Mouse (Mus musculus): ENCODE measurements around the gene Rcl1. TPM values are rescaled to one million over a fixed set of nuclear protein-coding genes. Genes with fewer than 3 reads are reported as not detected.

Gene Rcl1
- total and polyA plus RNA-seq, 2 experiments from 2014 or later = 16.0 to 33.3 TPM

DNA sequence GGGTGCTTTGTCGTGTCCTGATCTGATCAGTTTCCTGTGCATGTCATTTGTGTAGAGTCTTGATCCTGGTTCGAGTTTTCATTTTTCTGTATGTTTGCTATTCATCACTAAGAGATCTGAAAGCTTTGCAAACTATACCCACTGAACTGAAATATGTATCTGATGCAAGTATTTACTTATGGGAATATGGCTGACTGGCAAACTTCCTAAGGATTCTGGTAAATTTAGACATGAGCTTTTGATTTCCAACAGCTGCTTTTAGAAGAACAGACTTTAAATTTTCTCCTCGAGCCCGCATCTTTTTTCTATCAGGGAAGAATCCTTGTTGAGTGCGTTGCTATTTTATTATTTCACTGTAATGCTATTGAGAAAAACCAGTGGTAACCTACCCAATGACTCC is 81.0 kb downstream of the Rcl1 start:
- DNase-seq (ENCODE audit: low spot score) (no peak), ATAC-seq (no peak)
- H3K4me1 ChIP-seq (ENCODE audit: insufficient read depth, low read length) = no peaks in the 10 kb centered on the region
- H3K27ac ChIP-seq = no peak overlapping the region
- no peak overlapping the region for H3K9ac ChIP-seq (replicated peaks; ENCODE audit: low read length)
- 91% methylated on average over 5 of the region's 5 CpGs for WGBS
- H3K27me3 ChIP-seq (ENCODE audit: insufficient read depth, low read length) = no peaks in the 10 kb centered on the region
- H3K4me2 ChIP-seq (ENCODE audit: low read depth, low read length) = no peak overlapping the region
- H3K9me3 ChIP-seq (ENCODE audit: low read length) = no peaks in the 10 kb centered on the region; the same call in 1 of the 2 replicates
- no peak overlapping the region for H3K4me3 ChIP-seq (ENCODE audit: low read length)
- no peaks in the 10 kb centered on the region for H3K36me3 ChIP-seq (ENCODE audit: insufficient read depth, low read length)
- no peak for TF ChIP-seq CTCF (IDR thresholded peaks at IDR 0.05; ENCODE audit: low read depth)

DNA sequence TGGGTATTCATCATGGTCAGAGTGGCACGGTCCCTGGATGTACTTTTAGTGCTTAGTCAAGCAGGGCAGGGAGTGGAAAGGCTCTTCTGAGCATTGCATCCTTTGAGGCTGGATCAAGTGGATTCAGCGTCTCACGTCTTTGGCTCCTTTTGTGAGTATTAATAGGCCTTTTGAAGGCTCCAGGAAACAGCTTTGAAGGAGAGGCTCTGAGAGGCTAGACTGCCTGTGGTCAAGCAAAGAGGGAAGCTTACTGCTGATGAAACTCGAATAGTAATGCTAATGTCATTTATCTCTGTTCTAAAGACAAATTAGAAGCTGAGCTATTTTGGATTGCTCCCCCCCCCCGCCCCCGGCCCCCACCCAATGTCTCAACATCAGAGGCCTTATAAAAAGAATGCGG is 83.9 kb downstream of the Rcl1 start:
- Histone ChIP-seq H3K4me3 (ENCODE audit: low read length) (no peak overlapping the region), H3K9me3 (ENCODE audit: low read length) (no peaks in the 10 kb centered on the region), H3K4me1 (ENCODE audit: insufficient read depth, low read length) (no peaks in the 10 kb centered on the region), H3K4me2 (ENCODE audit: low read depth, low read length) (no peak overlapping the region), H3K9ac (replicated peaks; ENCODE audit: low read length) (no peak overlapping the region), H3K36me3 (ENCODE audit: insufficient read depth, low read length) (no peaks in the 10 kb centered on the region), H3K27me3 (ENCODE audit: insufficient read depth, low read length) (no peaks in the 10 kb centered on the region), H3K27ac (no peak overlapping the region)
- TF ChIP-seq CTCF (IDR thresholded peaks at IDR 0.05; ENCODE audit: low read depth) = no peak
- DNase-seq (ENCODE audit: low spot score) = no peak
- no peak for ATAC-seq
- 35% methylated on average over 7 of the region's 7 CpGs for WGBS

DNA sequence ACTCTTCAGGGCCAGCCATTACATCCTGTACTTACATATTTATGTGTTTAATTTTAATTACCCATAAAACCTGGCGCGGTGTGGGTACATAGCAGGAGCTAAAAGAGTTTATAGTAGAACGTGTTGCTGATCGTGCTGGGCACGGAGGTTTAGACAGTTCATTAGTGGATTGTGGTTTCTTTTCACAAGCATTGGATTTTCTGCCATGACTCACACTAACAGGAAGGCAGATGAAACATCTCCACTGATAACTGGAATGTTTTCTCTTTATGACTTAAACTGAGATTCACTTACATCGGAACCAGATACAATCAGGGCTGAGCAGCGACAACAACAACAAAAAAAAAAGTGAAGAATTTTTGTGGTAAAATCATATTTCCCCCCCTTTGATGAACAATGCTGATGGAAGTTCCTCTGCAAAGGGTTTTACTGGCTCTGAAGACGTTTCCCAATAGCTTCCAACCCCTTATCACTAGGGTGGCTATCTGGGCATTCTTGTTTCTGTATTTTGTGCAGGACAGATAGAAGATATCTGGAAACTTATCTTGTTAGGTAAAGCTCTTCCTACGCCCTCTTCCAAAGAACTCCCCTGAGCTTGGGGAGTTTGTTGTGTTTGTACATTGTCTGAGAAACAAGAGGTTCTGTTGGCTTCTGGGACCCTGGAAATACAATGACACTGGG is 84.5 kb downstream of the Rcl1 start:
- no peak for ATAC-seq
- H3K4me2 ChIP-seq (ENCODE audit: low read depth, low read length) = no peak overlapping the region
- no peak overlapping the region for H3K27ac ChIP-seq
- no peaks in the 10 kb centered on the region for H3K27me3 ChIP-seq (ENCODE audit: insufficient read depth, low read length)
- H3K36me3 ChIP-seq (ENCODE audit: insufficient read depth, low read length) = no peaks in the 10 kb centered on the region
- DNase-seq (ENCODE audit: low spot score) = peak; percentile 7
- no peak overlapping the region for H3K4me3 ChIP-seq (ENCODE audit: low read length)
- TF ChIP-seq CTCF (IDR thresholded peaks at IDR 0.05; ENCODE audit: low read depth) = no peak
- WGBS = 74% methylated on average over 9 of the region's 9 CpGs
- H3K4me1 ChIP-seq (ENCODE audit: insufficient read depth, low read length) = no peaks in the 10 kb centered on the region
- H3K9me3 ChIP-seq (ENCODE audit: low read length) = no peaks in the 10 kb centered on the region
- no peak overlapping the region for H3K9ac ChIP-seq (replicated peaks; ENCODE audit: low read length)

DNA sequence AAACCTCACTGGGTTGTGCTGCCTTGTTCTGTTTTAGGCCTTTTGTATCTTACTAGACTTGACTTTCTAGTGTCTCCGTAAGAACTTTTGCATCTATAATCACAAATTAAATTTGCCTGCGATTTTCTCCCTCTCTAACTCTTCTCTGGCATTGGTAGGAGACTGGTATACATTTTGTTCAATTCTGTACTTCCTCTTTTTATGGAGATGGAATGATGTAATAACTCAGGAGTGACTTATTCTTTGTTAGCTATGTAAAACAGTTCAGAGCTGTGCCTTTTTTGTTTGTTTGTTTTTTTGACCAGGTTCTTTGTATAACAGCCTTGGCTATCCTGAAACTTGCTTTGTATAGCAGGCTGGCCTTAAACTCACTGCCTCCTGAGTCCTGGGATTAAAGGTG is 87.7 kb downstream of the Rcl1 start:
- ATAC-seq (no peak), DNase-seq (ENCODE audit: low spot score) (no peak)
- Histone ChIP-seq H3K4me3 (ENCODE audit: low read length) (no peak overlapping the region), H3K4me2 (ENCODE audit: low read depth, low read length) (no peak overlapping the region), H3K27me3 (ENCODE audit: insufficient read depth, low read length) (no peaks in the 10 kb centered on the region), H3K36me3 (ENCODE audit: insufficient read depth, low read length) (no peaks in the 10 kb centered on the region), H3K9me3 (ENCODE audit: low read length) (no peaks in the 10 kb centered on the region), H3K4me1 (ENCODE audit: insufficient read depth, low read length) (no peaks in the 10 kb centered on the region), H3K9ac (replicated peaks; ENCODE audit: low read length) (no peak overlapping the region), H3K27ac (no peak overlapping the region)
- WGBS = 89% methylated on average over 2 of the region's 2 CpGs
- TF ChIP-seq CTCF (IDR thresholded peaks at IDR 0.05; ENCODE audit: low read depth) = no peak

MicroRNAs within 50 kb of the gene (microRNA counts, 519-probe panel; counts per million panel counts)
- 2,624 counts per million, percentile 40 among the panel's probes with 10 or more counts for microRNA mmu-miR-101b

Small RNAs within 50 kb of the gene (microRNA-seq; reads per million reads assigned to microRNA genes)
- gene Mir101b = 2,964 to 3,112 reads per million in 2 experiments

Other genes starting within 250 kb of the Rcl1 start
- 20.9 and 21.6 TPM in 2 replicates for gene Plpp6, start 137.4 kb upstream of the Rcl1 start, total RNA-seq (2014; rRNA removed)
- gene Plpp6, start 137.4 kb upstream of the Rcl1 start, polyA plus RNA-seq (2015; fragmentation: Nextera tagmentation; extraction: Ambion mirVana) = 13.8 and 14.2 TPM in 2 replicates
- gene 4430402I18Rik, start 133.6 kb upstream of the Rcl1 start, total RNA-seq (2014; rRNA removed) = 1.1 and 1.7 TPM in 2 replicates
- gene 4430402I18Rik, start 133.6 kb upstream of the Rcl1 start, polyA plus RNA-seq (2015; fragmentation: Nextera tagmentation; extraction: Ambion mirVana) = 2.4 and 3.0 TPM in 2 replicates
- gene Cdc37l1, start 111.0 kb upstream of the Rcl1 start, total RNA-seq (2014; rRNA removed) = 40.0 and 61.8 TPM in 2 replicates
- 34.6 and 36.2 TPM in 2 replicates for gene Cdc37l1, start 111.0 kb upstream of the Rcl1 start, polyA plus RNA-seq (2015; fragmentation: Nextera tagmentation; extraction: Ambion mirVana)
- 86.9 and 90.1 TPM in 2 replicates for gene Ak3, start 53.4 kb upstream of the Rcl1 start, total RNA-seq (2014; rRNA removed)
- 67.4 and 71.2 TPM in 2 replicates for gene Ak3, start 53.4 kb upstream of the Rcl1 start, polyA plus RNA-seq (2015; fragmentation: Nextera tagmentation; extraction: Ambion mirVana)
- gene Jak2, start 150.5 kb downstream of the Rcl1 start, total RNA-seq (2014; rRNA removed) = 18.8 and 25.7 TPM in 2 replicates
- 9.5 and 9.8 TPM in 2 replicates for gene Jak2, start 150.5 kb downstream of the Rcl1 start, polyA plus RNA-seq (2015; fragmentation: Nextera tagmentation; extraction: Ambion mirVana)
- gene Insl6, start 224.0 kb downstream of the Rcl1 start, total RNA-seq (2014; rRNA removed) = 2.3 TPM in 1 of 2 replicates, not detected in the other
- gene Insl6, start 224.0 kb downstream of the Rcl1 start, polyA plus RNA-seq (2015; fragmentation: Nextera tagmentation; extraction: Ambion mirVana) = 1.8 and 2.6 TPM in 2 replicates
- gene Rln1, start 233.3 kb downstream of the Rcl1 start, total RNA-seq (2014; rRNA removed) = 3.1 and 6.6 TPM in 2 replicates
- 7.2 and 7.3 TPM in 2 replicates for gene Rln1, start 233.3 kb downstream of the Rcl1 start, polyA plus RNA-seq (2015; fragmentation: Nextera tagmentation; extraction: Ambion mirVana)

Measured in hindbrain, postnatal 0 days (tissue).